Mouse (Mus musculus): ENCODE results near the gene Trpc4ap. TPM values are rescaled to one million over a fixed set of nuclear protein-coding genes. Genes with fewer than 3 reads are reported as not detected.

Gene Trpc4ap
- total RNA-seq, 2 experiments from 2014 or later: 83.1 to 89.9 TPM

GRCm38 (mm10) chr2:155652618-155653017 is 39.6 kb downstream of the Trpc4ap start:
- no peak for DNase-seq
- intact Hi-C loops (cut with DNase I): no loop called here

GRCm38 (mm10) chr2:155645746-155646145 is 46.4 kb downstream of the Trpc4ap start:
- intact Hi-C loops (cut with DNase I): no loop called here
- no peak for DNase-seq

DNA sequence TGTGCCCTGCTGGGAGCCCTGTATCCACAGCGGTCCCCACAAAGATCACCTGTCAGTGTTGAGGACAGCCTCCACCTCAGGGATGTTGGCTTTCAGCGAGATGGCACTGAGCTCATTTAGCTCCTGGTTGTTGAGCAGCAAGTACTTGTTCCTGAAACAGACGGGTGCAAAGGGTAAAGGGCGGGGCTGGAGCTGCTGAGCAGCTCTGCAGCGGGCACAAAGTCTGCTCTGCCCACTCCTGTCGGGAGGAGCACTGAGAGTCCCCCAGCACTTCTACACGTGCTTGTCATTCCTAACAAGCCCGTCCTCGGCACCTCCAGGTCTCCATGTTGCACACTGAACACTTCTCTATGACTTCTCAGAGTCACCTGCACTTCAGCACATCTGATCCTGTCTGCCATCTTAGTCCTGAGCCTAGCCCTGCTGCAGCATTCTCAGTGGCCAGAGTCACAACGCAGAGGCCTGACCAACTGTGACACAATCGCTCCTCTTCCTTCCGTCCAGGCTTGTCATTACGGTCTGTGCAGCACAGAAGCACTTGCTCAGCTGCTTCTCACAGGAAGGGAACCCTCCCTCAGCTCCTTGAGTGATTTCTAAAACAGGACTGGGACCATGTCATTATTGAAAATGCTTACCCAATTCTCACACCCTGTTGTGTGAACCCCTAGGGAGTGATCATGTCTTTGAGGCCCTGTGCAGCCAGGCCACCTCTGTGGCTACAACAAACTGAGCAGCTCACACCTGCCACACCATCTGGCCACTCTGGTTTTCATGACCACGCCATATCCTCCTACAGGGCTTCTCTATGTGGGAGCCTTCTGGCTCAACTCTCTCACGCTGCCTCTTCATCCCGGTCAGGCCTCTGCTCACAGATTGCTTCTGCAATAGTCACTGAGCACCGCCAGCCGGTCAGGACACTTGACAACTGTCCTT is 50.4 kb downstream of the Trpc4ap start:
- intact Hi-C loops (cut with DNase I): no loop called here
- no peak for DNase-seq

- DNase-seq: no peak
- intact Hi-C loops (cut with DNase I): no loop called here
Observed at GRCm38 (mm10) chr2:155640656-155641055, 51.5 kb downstream of the Trpc4ap start.

- DNase-seq: no peak
- intact Hi-C loops (cut with DNase I): no loop called here
Observed at GRCm38 (mm10) chr2:155637411-155637810, 54.8 kb downstream of the Trpc4ap start.

DNA sequence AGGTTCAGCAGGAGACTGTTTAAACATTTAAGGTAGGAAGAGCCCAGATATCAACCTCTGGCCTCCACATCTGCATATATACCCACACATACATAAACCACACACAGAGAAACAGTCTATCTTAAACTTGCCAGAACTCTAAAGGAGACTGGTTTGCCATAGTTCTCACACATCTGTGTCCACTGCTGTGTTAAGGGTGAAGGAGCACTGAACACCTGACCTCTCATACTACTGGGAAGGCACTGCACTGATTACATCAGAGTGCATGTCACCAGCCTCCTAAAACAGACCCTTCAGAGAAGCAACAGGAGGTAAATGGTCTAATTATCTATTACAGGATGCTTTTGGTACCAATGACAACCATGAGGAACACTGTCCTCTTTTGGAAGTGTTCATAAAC is 55.3 kb downstream of the Trpc4ap start:
- intact Hi-C loops (cut with DNase I): no loop called here
- no peak for DNase-seq

DNA sequence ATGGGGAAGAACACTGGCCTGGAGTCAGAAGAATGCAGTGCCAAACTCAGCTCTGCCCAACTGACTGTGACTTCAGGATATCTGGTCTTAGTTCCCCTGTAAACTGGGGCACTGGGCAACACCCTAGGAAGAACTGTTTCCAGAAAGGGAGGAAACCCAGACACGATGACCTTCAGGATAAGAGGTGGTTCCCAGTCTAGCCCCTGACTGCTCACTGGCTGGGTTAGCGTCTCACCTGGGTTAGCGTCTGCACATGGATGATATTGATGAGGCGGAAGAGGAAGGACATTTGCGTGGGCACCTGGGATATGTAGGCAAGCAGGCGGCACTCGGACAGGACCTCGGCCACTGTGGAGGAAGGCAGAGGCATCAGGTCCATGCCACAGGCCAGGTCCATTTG is 56.2 kb downstream of the Trpc4ap start:
- intact Hi-C loops (cut with DNase I): no loop called here
- peak in 1 of 2 experiments; percentile 40 for DNase-seq

DNA sequence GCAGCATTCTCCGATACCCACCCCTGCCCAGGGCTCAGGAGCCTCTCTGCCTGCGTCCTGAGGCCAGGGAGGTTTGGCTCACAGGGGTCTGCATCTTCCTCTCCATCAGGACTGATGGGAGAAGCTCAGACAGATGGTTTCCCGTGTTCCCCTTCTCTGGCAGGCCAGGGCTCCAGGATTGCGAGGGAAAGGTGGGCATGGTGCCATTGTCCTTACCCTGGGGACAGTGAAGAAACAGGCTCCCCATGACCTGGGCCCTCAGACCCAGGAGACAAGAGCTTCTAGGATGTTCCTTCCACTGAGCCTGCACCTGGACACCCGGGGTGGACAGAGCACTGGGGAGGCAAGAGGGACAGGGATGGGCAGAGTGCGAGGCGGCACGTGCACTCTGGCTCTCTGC is 57.6 kb downstream of the Trpc4ap start:
- intact Hi-C loops (cut with DNase I): no loop called here
- no peak for DNase-seq

DNA sequence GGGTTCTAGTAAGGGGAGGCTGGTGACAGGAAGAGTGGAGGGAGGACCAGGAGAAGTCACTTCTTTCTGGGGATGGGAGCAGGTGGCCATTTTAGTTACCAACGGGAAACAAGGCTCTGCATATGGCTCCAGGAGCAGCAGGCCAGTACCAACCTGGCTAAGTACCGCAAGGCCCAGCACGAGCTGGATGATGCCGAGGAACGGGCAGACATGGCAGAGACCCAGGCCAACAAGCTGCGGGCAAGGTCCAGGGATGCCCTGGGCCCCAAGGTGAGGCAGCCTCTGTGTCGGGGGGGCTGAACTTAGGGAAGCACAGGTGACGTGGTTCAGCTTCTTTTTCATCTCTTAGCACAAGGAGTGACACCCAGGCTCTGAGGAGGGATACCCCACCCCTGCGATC is 58.5 kb downstream of the Trpc4ap start:
- no peak for DNase-seq
- intact Hi-C loops (cut with DNase I): no loop called here

DNA sequence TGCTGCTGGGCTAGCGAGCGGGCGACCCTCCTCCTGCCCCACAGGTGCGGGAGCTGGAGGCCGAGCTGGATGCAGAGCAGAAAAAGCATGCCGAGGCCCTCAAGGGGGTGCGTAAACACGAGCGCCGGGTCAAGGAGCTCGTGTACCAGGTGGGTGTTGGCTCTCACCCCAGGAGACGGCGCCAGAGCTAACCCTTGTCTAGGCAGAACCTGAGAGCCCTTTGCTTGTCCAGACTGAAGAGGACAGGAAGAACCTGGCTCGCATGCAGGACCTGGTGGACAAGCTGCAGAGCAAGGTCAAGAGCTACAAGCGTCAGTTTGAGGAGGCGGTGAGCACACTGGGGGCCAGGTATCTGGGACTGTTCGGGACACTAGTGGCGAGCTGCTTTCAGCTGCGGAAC is 59.1 kb downstream of the Trpc4ap start:
- intact Hi-C loops (cut with DNase I): no loop called here

DNA sequence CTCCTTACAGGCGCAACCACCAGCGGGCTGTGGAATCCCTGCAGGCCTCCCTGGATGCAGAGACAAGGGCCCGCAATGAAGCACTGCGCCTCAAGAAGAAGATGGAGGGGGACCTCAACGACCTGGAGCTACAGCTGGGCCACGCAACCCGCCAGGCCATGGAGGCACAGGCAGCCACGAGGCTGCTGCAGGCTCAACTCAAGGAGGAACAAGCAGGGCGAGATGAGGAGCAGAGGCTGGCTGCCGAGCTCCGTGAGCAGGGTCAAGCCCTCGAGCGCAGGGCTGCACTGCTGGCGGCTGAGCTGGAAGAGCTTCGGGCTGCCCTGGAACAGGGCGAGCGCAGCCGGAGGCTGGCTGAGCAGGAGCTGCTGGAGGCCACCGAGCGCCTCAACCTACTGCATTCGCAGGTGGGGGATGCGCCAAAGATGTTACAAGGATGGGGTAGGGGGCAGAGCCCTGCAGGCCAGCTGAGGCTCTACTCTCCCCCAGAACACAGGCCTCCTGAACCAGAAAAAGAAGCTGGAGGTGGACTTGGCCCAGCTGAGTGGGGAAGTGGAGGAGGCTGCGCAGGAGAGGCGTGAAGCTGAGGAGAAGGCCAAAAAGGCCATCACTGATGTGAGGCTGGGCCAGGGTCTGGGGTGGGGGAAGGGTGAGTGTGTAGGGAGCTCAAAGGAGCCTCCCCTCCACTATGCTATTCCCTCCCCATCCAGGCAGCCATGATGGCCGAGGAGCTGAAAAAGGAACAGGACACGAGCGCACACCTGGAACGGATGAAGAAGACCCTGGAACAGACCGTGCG is 59.8 kb downstream of the Trpc4ap start:
- DNase-seq: no peak
- intact Hi-C loops (cut with DNase I): no loop called here

More for the DNA sequence above, 59.1 kb downstream of the Trpc4ap start:
- no peak for DNase-seq

- intact Hi-C loops (cut with DNase I): no loop called here
- no peak for DNase-seq
Observed at GRCm38 (mm10) chr2:155630590-155631416, 61.4 kb downstream of the Trpc4ap start.

GRCm38 (mm10) chr2:155630153-155630552 is 62.0 kb downstream of the Trpc4ap start:
- DNase-seq: no peak
- intact Hi-C loops (cut with DNase I): no loop called here

DNA sequence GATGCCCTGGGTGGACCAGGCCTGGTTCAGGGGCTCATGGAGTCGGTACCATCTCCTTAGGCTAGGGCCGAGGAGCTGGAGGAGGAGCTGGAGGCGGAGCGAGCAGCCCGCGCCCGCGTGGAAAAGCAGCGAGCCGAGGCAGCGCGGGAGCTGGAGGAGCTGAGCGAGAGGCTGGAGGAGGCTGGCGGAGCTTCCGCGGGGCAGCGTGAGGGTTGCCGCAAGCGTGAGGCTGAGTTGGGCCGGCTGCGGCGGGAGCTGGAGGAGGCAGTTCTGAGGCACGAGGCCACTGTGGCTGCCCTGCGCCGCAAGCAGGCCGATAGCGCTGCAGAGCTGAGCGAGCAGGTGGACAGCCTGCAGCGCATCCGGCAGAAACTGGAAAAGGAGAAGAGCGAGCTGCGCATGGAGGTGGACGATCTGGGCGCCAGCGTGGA is 62.9 kb downstream of the Trpc4ap start:
- intact Hi-C loops (cut with DNase I): no loop called here
- no peak for DNase-seq

DNA sequence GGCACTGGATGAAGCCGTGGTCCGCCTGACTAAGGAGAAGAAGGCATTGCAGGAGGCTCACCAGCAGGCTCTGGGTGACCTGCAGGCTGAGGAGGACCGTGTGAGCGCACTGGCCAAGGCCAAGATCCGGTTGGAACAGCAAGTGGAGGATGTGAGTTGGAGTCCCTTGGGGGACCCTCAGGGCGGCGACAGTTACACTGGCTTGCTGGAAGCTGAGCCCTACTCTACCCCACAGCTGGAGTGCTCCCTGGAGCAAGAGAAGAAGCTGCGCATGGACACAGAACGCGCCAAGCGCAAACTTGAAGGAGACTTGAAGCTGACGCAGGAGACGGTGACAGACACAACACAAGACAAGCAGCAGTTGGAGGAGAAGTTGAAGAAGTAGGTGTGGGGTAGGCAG is 63.7 kb downstream of the Trpc4ap start:
- intact Hi-C loops (cut with DNase I): no loop called here

DNA sequence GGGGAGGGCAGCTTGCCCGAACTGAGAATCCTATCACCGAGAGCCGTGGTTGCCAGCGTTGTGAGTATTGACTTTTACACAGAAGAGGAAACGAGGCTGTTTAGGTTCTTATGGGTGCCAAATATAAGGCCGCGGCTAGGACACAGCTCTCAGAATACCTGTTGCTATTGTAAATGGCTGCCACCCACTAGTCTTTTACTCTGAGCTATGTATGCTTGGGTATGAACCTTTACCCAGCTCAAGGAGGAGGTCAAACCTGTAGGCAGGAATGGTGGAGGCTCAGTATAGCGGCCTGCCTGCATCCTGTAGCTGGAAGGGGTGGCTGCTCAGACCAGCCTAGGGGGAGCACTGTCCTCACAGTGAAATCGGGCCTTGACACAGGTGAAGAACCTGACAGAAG is 64.1 kb downstream of the Trpc4ap start:
- no peak for DNase-seq
- intact Hi-C loops (cut with DNase I): no loop called here

More for the DNA sequence above, 63.7 kb downstream of the Trpc4ap start:
- DNase-seq: no peak

DNA sequence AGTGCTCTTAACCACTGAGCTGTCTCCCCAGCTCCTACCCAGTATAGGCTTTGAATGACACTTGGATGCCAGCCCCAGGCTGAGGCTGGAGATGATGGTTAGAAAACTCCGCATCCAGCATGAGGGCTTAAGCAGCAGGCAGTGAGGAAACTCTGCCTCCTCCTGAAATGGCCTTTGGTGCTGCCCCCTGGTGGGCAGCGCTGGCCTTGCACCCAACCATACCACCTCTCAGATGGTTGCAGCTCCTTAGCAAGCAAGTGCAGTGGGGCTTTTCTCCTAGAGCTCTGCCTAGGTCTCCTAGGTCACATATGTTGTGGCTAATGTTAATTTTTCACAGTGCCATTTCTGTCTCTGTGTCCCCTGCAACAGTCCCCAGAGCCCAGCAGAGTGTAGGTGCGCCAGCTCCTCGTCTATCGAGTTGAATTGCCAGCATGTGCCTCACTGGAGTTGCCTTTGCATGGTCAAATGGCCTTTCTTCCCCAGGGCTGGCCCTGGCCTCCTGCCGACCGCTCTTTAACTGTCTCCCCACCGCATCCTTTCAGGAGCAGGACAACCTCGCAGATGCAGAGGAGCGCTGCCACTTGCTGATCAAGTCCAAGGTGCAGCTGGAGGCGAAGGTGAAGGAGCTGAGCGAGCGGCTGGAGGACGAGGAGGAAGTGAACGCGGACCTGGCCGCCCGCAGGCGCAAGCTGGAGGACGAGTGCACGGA is 65.0 kb downstream of the Trpc4ap start:
- intact Hi-C loops (cut with DNase I): no loop called here

DNA sequence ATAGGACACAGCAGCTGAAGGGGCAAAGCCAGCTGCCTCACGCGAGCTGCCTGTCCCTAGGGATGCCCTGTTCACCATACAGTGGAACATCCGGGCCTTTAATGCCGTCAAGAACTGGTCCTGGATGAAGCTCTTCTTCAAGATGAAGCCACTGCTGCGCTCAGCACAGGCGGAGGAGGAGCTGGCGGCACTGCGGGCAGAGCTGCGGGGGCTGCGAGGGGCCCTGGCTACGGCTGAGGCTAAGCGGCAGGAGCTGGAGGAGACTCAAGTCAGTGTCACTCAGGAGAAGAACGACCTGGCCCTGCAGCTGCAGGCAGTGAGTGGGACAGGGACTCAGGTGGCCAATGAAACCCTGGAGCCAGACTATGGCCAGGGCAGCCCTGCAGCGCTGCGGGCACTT is 65.9 kb downstream of the Trpc4ap start:
- no peak for DNase-seq
- intact Hi-C loops (cut with DNase I): no loop called here

More for the DNA sequence above, 65.0 kb downstream of the Trpc4ap start:
- DNase-seq: peak; percentile 72 to 87

DNA sequence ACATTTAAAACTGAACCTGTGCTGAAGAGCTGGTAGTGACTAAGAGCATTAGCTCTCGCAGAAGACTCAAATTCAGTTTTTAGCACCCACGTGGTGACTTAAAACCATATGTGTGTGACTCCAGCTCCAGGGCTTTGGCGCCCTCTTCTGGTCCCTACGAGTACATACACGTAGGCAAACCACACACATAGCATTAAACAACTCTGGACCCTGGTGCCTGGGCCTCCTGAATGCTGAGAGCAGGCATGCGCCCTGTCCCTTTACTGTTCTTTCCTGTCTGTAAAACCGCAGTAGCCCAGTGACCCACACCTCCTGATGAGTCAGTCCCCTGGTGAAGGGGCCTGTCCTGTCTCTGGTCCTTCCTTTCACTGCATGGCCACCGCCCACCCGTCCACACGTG is 67.5 kb downstream of the Trpc4ap start:
- peak in 1 of 2 experiments; percentile 52 for DNase-seq
- intact Hi-C loops (cut with DNase I): no loop called here

DNA sequence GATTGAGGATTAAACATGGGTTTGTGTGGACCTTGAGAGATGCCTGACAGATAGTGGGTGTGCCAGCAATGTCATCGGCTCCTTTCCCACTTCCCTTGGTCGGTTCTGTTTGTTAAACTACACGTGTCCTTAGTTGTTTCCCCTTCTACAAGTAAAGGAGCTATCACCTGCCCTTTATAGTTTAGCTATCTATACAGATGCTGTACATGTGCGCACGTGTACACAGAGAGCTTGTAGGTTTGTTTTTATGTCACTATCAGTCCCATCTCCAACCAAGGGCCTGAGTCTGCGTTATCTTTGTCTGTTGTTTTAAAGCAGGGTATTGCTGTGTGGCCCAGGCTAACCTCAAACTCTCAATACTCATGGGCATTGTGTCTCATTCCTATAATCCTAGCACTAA is 68.2 kb downstream of the Trpc4ap start:
- intact Hi-C loops (cut with DNase I): no loop called here
- DNase-seq: no peak

Measured in heart, postnatal 10 days (tissue).